19 mouse cellular contexts compared by ENCODE assay signal in the genomic region with DNA sequence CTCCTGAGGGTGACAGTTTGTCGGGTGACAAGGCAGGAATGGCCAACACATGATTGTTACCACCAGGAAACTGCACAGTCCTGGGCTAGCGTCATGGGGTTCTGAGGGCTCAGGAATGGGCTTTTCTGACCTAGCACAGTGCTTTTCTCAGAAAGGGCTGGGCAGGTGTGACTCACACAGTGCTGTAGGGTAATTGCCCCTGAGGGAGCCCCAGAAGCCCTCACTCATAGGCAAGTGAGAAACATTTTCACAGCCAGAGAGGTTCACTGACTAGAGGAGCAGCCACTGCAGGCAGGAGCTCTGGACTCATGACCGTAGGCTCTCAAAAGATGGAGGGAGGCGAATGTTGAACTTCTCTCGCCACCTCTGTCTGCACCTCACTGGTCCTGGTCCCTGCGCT. TPM values are rescaled to one million over a fixed set of nuclear protein-coding genes. Genes with fewer than 3 reads are reported as not detected.
DNase-seq lines count a peak whose midpoint lies in the region; ATAC-seq and TF ChIP-seq lines count a peak whose summit lies in the region.
"Had no signal": no experiment of that assay in that cellular context is flagged by ENCODE, and none has a peak within 500 bp of the region (broad histone marks: within the 10 kb centered on the region; RNA-seq: fewer than 3 reads in every experiment).

No protein-coding gene starts in this region.

- H3K4me3 ChIP-seq in embryonic facial prominence, embryonic 12.5 days = no peak overlapping the region
- no peak overlapping the region for H3K4me3 ChIP-seq in embryonic facial prominence, embryonic 10.5 days
- no peak overlapping the region for H3K4me3 ChIP-seq in limb, embryonic 10.5 days
- H3K4me3 ChIP-seq in stomach, postnatal 0 days (ENCODE audit: low read depth, low read length) = no peak overlapping the region

- TF ChIP-seq CTCF in stomach, postnatal 0 days (IDR thresholded peaks at IDR 0.05; ENCODE audit: low read depth) = no peak

- DNase-seq in embryonic facial prominence, embryonic 10.5 days (ENCODE audit: low spot score) = no peak
- DNase-seq in CD8-positive naive resting alpha-beta T cell, adult 2 months (ENCODE audit: low read depth in 2 of 2, low spot score in 2 of 2) = peak; percentile 37 to 50
- peak; percentile 30 for DNase-seq in limb, embryonic 10.5 days (ENCODE audit: low spot score)
- DNase-seq in stomach, postnatal 0 days (ENCODE audit: low spot score) = no peak
- DNase-seq in embryo, embryonic 10.5 days (ENCODE audit: low spot score) = no peak
- no peak for DNase-seq in adrenal gland, postnatal 4 days (ENCODE audit: low spot score in 2 of 2)
- no peak for DNase-seq in lung, postnatal 14 days
- DNase-seq: adrenal gland, postnatal 25 days; cerebellum, adult 9-11 months; heart, adult 18-20 months; heart, postnatal 36 days; liver; lung, adult 2 months; spleen, adult 18-20 months had no signal

- H3K36me3 ChIP-seq in embryonic facial prominence, embryonic 12.5 days = no peaks in the 10 kb centered on the region
- no peaks in the 10 kb centered on the region for H3K36me3 ChIP-seq in embryonic facial prominence, embryonic 10.5 days (replicated peaks)
- no peaks in the 10 kb centered on the region for H3K36me3 ChIP-seq in limb, embryonic 10.5 days
- no peaks in the 10 kb centered on the region for H3K36me3 ChIP-seq in stomach, postnatal 0 days (ENCODE audit: control insufficient read depth, insufficient read depth, low read length)

- peaks cover 6% of the 10 kb centered on the region; the same call in 1 of the 2 replicates for H3K27me3 ChIP-seq in embryonic facial prominence, embryonic 12.5 days
- H3K27me3 ChIP-seq in embryonic facial prominence, embryonic 10.5 days (replicated peaks; ENCODE audit: low read depth, poor library complexity, severe bottlenecking) = peaks cover 13% of the 10 kb centered on the region; the same call in 1 of the 2 replicates
- H3K27me3 ChIP-seq in limb, embryonic 10.5 days (ENCODE audit: low read depth, poor library complexity, severe bottlenecking) = peaks cover 3% of the 10 kb centered on the region; the same call in 1 of the 2 replicates
- no peaks in the 10 kb centered on the region for H3K27me3 ChIP-seq in stomach, postnatal 0 days (ENCODE audit: control insufficient read depth, insufficient read depth, low read length)

- TF ChIP-seq EP300 in stomach, postnatal 0 days (optimal IDR thresholded peaks at IDR 0.05) = no peak

- peaks cover 12% of the 10 kb centered on the region; the same call in 1 of the 2 replicates for H3K4me1 ChIP-seq in embryonic facial prominence, embryonic 12.5 days
- H3K4me1 ChIP-seq in embryonic facial prominence, embryonic 10.5 days = peaks cover 28% of the 10 kb centered on the region
- H3K4me1 ChIP-seq in limb, embryonic 10.5 days = peaks cover 40% of the 10 kb centered on the region
- H3K4me1 ChIP-seq in stomach, postnatal 0 days (replicated peaks; ENCODE audit: control insufficient read depth, insufficient read depth) = no peaks in the 10 kb centered on the region

- 0 out of 2 replicates have a peak, but pooled peaks have one; percentile 38 for ATAC-seq in embryonic facial prominence, embryonic 12.5 days (ENCODE audit: insufficient number of reproducible peaks, insufficient read depth, low FRiP score, low TSS enrichment)
- ATAC-seq in stomach, postnatal 0 days (ENCODE audit: low FRiP score, low TSS enrichment) = peak; percentile 79; the same call in 1 of the 2 replicates
- ATAC-seq: forebrain, embryonic 16.5 days; hindbrain, embryonic 16.5 days had no signal

- H3K9ac ChIP-seq in embryonic facial prominence, embryonic 12.5 days = no peak overlapping the region
- no peak overlapping the region for H3K9ac ChIP-seq in stomach, postnatal 0 days (ENCODE audit: low read length)

- H3K9me3 ChIP-seq in embryonic facial prominence, embryonic 12.5 days = no peaks in the 10 kb centered on the region
- no peaks in the 10 kb centered on the region for H3K9me3 ChIP-seq in embryonic facial prominence, embryonic 10.5 days
- no peaks in the 10 kb centered on the region for H3K9me3 ChIP-seq in limb, embryonic 10.5 days (replicated peaks)
- no peaks in the 10 kb centered on the region for H3K9me3 ChIP-seq in stomach, postnatal 0 days (ENCODE audit: control insufficient read depth, low read length)

- WGBS in embryonic facial prominence, embryonic 12.5 days = 89% methylated on average over 6 of the region's 6 CpGs
- WGBS in embryonic facial prominence, embryonic 10.5 days = 90% methylated on average over 6 of the region's 6 CpGs
- 80% methylated on average over 6 of the region's 6 CpGs for WGBS in limb, embryonic 10.5 days
- WGBS in stomach, postnatal 0 days = 73% methylated on average over 6 of the region's 6 CpGs

- no peak overlapping the region for H3K27ac ChIP-seq in embryonic facial prominence, embryonic 12.5 days
- no peak overlapping the region for H3K27ac ChIP-seq in embryonic facial prominence, embryonic 10.5 days (replicated peaks)
- peak overlapping the region; percentile 57; the same call in 1 of the 2 replicates for H3K27ac ChIP-seq in limb, embryonic 10.5 days
- H3K27ac ChIP-seq in stomach, postnatal 0 days (replicated peaks) = no peak overlapping the region
- H3K27ac ChIP-seq: macrophage had no signal

- H3K4me2 ChIP-seq in embryonic facial prominence, embryonic 12.5 days (replicated peaks) = no peak overlapping the region
- H3K4me2 ChIP-seq in stomach, postnatal 0 days (replicated peaks; ENCODE audit: low read depth) = no peak overlapping the region

RNA-seq across cellular contexts. Expression of a gene that starts 1.5 kb away (rescaled TPM):
- polyA plus RNA-seq in embryonic facial prominence, embryonic 12.5 days (2016; fragmentation: Nextera tagmentation; extraction: Ambion mirVana) = 0.60 and 1.0 TPM in 2 replicates
- 1.6 and 1.7 TPM in 2 replicates for polyA plus RNA-seq in embryonic facial prominence, embryonic 10.5 days (2016; fragmentation: Nextera tagmentation; extraction: Ambion mirVana)
- 1.0 and 1.1 TPM in 2 replicates for polyA plus RNA-seq in limb, embryonic 10.5 days (2016; fragmentation: Nextera tagmentation; extraction: Ambion mirVana)
- polyA plus RNA-seq in stomach, postnatal 0 days (2015; fragmentation: Nextera tagmentation; extraction: Ambion mirVana) = 0.24 and 0.52 TPM in 2 replicates
- total RNA-seq in adrenal gland, postnatal 4 days (2021) = under 1 TPM; 0.45 to 0.48 TPM
- total RNA-seq: midbrain, postnatal 0 days had no signal

RNA-seq across cellular contexts. Expression of a gene that starts 26.4 kb away (rescaled TPM):
- polyA plus RNA-seq in embryonic facial prominence, embryonic 12.5 days (2016; fragmentation: Nextera tagmentation; extraction: Ambion mirVana) = 41.5 and 46.2 TPM in 2 replicates
- polyA plus RNA-seq in embryonic facial prominence, embryonic 10.5 days (2016; fragmentation: Nextera tagmentation; extraction: Ambion mirVana) = 32.4 and 40.5 TPM in 2 replicates
- polyA plus RNA-seq in limb, embryonic 10.5 days (2016; fragmentation: Nextera tagmentation; extraction: Ambion mirVana) = 31.5 and 36.0 TPM in 2 replicates
- polyA plus RNA-seq in stomach, postnatal 0 days (2015; fragmentation: Nextera tagmentation; extraction: Ambion mirVana) = 139 and 140 TPM in 2 replicates
- total RNA-seq in adrenal gland, postnatal 4 days (2021) = 10 to 100 TPM; 43.2 to 44.4 TPM

Comparison
In these comparisons a context has a peak if more than half of its experiments do, and no peak if none do; other contexts are left out.
1. DNase-seq: peak in CD8-positive naive resting alpha-beta T cell, adult 2 months (2 of 2) and limb, embryonic 10.5 days (single experiment); none in embryonic facial prominence, embryonic 10.5 days (single experiment), stomach, postnatal 0 days (single experiment), embryo, embryonic 10.5 days (single experiment), adrenal gland, postnatal 4 days (0 of 2) and lung, postnatal 14 days (single experiment).